Mouse (Mus musculus): ENCODE measurements around the gene Kcnk10. TPM values are rescaled to one million over a fixed set of nuclear protein-coding genes. Genes with fewer than 3 reads are reported as not detected.

Gene Kcnk10
- polyA plus RNA-seq, 1 experiment: 1.5 TPM

- TF ChIP-seq CTCF (IDR thresholded peaks at IDR 0.05; ENCODE audit: control insufficient read depth, insufficient read depth, insufficient replicate concordance, low read depth, low read length): no peak
- no peak for TF ChIP-seq POLR2A (IDR thresholded peaks at IDR 0.05; ENCODE audit: control insufficient read depth, low read depth, low read length)
These were observed 42.6 kb downstream of the Kcnk10 start for GRCm38 (mm10) chr12:98535494-98535901.

GRCm38 (mm10) chr12:98528635-98529034, 49.5 kb downstream of the Kcnk10 start:
- no peaks in the 10 kb centered on the region for H3K36me3 ChIP-seq (ENCODE audit: control insufficient read depth, insufficient read depth, low read length)
- H3K4me1 ChIP-seq (ENCODE audit: control insufficient read depth, insufficient read depth, low read length): peaks cover 5% of the 10 kb centered on the region

More at GRCm38 (mm10) chr12:98535494-98535901, 42.6 kb downstream of the Kcnk10 start:
- no peak overlapping the region for H3K27ac ChIP-seq (ENCODE audit: control insufficient read depth, insufficient read depth, low read depth, low read length)
- no peaks in the 10 kb centered on the region for H3K27me3 ChIP-seq (ENCODE audit: control insufficient read depth, insufficient read depth, low read length)
- no peak overlapping the region for H3K4me3 ChIP-seq (ENCODE audit: control insufficient read depth, low read depth, low read length)
- peaks cover 5% of the 10 kb centered on the region for H3K4me1 ChIP-seq (ENCODE audit: control insufficient read depth, insufficient read depth, low read length)
- no peaks in the 10 kb centered on the region for H3K36me3 ChIP-seq (ENCODE audit: control insufficient read depth, insufficient read depth, low read length)

GRCm38 (mm10) chr12:98525361-98525760, 52.7 kb downstream of the Kcnk10 start:
- Histone ChIP-seq H3K4me1 (ENCODE audit: control insufficient read depth, insufficient read depth, low read length) (no peaks in the 10 kb centered on the region), H3K27me3 (ENCODE audit: control insufficient read depth, insufficient read depth, low read length) (no peaks in the 10 kb centered on the region), H3K36me3 (ENCODE audit: control insufficient read depth, insufficient read depth, low read length) (no peaks in the 10 kb centered on the region), H3K4me3 (ENCODE audit: control insufficient read depth, low read depth, low read length) (no peak overlapping the region), H3K27ac (ENCODE audit: control insufficient read depth, insufficient read depth, low read depth, low read length) (no peak overlapping the region)
- TF ChIP-seq POLR2A (IDR thresholded peaks at IDR 0.05; ENCODE audit: control insufficient read depth, low read depth, low read length) (no peak), CTCF (IDR thresholded peaks at IDR 0.05; ENCODE audit: control insufficient read depth, insufficient read depth, insufficient replicate concordance, low read depth, low read length) (no peak)

More at GRCm38 (mm10) chr12:98528635-98529034, 49.5 kb downstream of the Kcnk10 start:
- Histone ChIP-seq H3K27ac (ENCODE audit: control insufficient read depth, insufficient read depth, low read depth, low read length) (no peak overlapping the region), H3K4me3 (ENCODE audit: control insufficient read depth, low read depth, low read length) (no peak overlapping the region), H3K27me3 (ENCODE audit: control insufficient read depth, insufficient read depth, low read length) (no peaks in the 10 kb centered on the region)
- no peak for TF ChIP-seq POLR2A (IDR thresholded peaks at IDR 0.05; ENCODE audit: control insufficient read depth, low read depth, low read length)
- no peak for TF ChIP-seq CTCF (IDR thresholded peaks at IDR 0.05; ENCODE audit: control insufficient read depth, insufficient read depth, insufficient replicate concordance, low read depth, low read length)

- TF ChIP-seq POLR2A (IDR thresholded peaks at IDR 0.05; ENCODE audit: control insufficient read depth, low read depth, low read length) (no peak), CTCF (IDR thresholded peaks at IDR 0.05; ENCODE audit: control insufficient read depth, insufficient read depth, insufficient replicate concordance, low read depth, low read length) (no peak)
- H3K27me3 ChIP-seq (ENCODE audit: control insufficient read depth, insufficient read depth, low read length): no peaks in the 10 kb centered on the region
- no peak overlapping the region for H3K27ac ChIP-seq (ENCODE audit: control insufficient read depth, insufficient read depth, low read depth, low read length)
- H3K4me1 ChIP-seq (ENCODE audit: control insufficient read depth, insufficient read depth, low read length): no peaks in the 10 kb centered on the region
- no peaks in the 10 kb centered on the region for H3K36me3 ChIP-seq (ENCODE audit: control insufficient read depth, insufficient read depth, low read length)
- H3K4me3 ChIP-seq (ENCODE audit: control insufficient read depth, low read depth, low read length): no peak overlapping the region
These were observed 53.5 kb downstream of the Kcnk10 start for GRCm38 (mm10) chr12:98524331-98525311.

- Histone ChIP-seq H3K27ac (ENCODE audit: control insufficient read depth, insufficient read depth, low read depth, low read length) (no peak overlapping the region), H3K27me3 (ENCODE audit: control insufficient read depth, insufficient read depth, low read length) (no peaks in the 10 kb centered on the region), H3K4me1 (ENCODE audit: control insufficient read depth, insufficient read depth, low read length) (no peaks in the 10 kb centered on the region), H3K4me3 (ENCODE audit: control insufficient read depth, low read depth, low read length) (no peak overlapping the region), H3K36me3 (ENCODE audit: control insufficient read depth, insufficient read depth, low read length) (no peaks in the 10 kb centered on the region)
- no peak for TF ChIP-seq POLR2A (IDR thresholded peaks at IDR 0.05; ENCODE audit: control insufficient read depth, low read depth, low read length)
- TF ChIP-seq CTCF (IDR thresholded peaks at IDR 0.05; ENCODE audit: control insufficient read depth, insufficient read depth, insufficient replicate concordance, low read depth, low read length): no peak
These were observed 56.8 kb downstream of the Kcnk10 start for GRCm38 (mm10) chr12:98521311-98521710.

- Histone ChIP-seq H3K27ac (ENCODE audit: control insufficient read depth, insufficient read depth, low read depth, low read length) (no peak overlapping the region), H3K4me3 (ENCODE audit: control insufficient read depth, low read depth, low read length) (no peak overlapping the region), H3K36me3 (ENCODE audit: control insufficient read depth, insufficient read depth, low read length) (no peaks in the 10 kb centered on the region), H3K4me1 (ENCODE audit: control insufficient read depth, insufficient read depth, low read length) (no peaks in the 10 kb centered on the region), H3K27me3 (ENCODE audit: control insufficient read depth, insufficient read depth, low read length) (no peaks in the 10 kb centered on the region)
- no peak for TF ChIP-seq CTCF (IDR thresholded peaks at IDR 0.05; ENCODE audit: control insufficient read depth, insufficient read depth, insufficient replicate concordance, low read depth, low read length)
- no peak for TF ChIP-seq POLR2A (IDR thresholded peaks at IDR 0.05; ENCODE audit: control insufficient read depth, low read depth, low read length)
These were observed 57.6 kb downstream of the Kcnk10 start for GRCm38 (mm10) chr12:98520568-98520931.

- no peaks in the 10 kb centered on the region for H3K36me3 ChIP-seq (ENCODE audit: control insufficient read depth, insufficient read depth, low read length)
- H3K27ac ChIP-seq (ENCODE audit: control insufficient read depth, insufficient read depth, low read depth, low read length): no peak overlapping the region
- no peaks in the 10 kb centered on the region for H3K4me1 ChIP-seq (ENCODE audit: control insufficient read depth, insufficient read depth, low read length)
- no peak overlapping the region for H3K4me3 ChIP-seq (ENCODE audit: control insufficient read depth, low read depth, low read length)
- no peak for TF ChIP-seq POLR2A (IDR thresholded peaks at IDR 0.05; ENCODE audit: control insufficient read depth, low read depth, low read length)
- no peak for TF ChIP-seq CTCF (IDR thresholded peaks at IDR 0.05; ENCODE audit: control insufficient read depth, insufficient read depth, insufficient replicate concordance, low read depth, low read length)
- no peaks in the 10 kb centered on the region for H3K27me3 ChIP-seq (ENCODE audit: control insufficient read depth, insufficient read depth, low read length)
These were observed 58.1 kb downstream of the Kcnk10 start for GRCm38 (mm10) chr12:98519866-98520567.

All from testis, adult 2 months (tissue).